Mouse (Mus musculus) regulatory T cell (primary cell): Measurements from ENCODE around the gene Fshb.

Experiments
- in situ Hi-C: fragments of 300-600 bp; cut with MboI, MseI; formaldehyde crosslinking; loops from one replicate; pipeline ENCODE4 v1.15.1; 2025; ENCODE audit warnings: high pct_unique_total_duplicates

Fshb gene

DNA sequence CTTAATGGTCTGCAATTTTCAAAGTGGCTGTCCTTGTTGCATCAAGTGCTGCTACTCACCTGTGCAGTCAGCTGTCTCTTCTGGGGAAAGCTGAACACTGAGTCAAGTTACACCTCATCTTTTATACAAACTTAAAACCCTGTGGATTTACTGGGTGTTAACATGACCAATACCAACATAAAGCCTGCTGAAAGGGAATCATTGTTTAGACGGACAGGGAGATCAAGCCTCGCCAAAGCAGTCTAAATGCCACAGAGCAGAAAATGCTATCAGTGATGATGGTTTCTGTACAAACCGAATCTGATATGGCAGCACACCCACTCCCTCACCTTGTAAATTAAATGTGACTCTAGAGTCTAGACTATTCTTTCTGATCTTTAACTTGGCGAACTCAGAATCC is at the start of gene Fshb:
Fshb (minus strand) TSS at position 101 of the 400 bp plus-strand sequence.
- in situ Hi-C loops, result no loop called here

DNA sequence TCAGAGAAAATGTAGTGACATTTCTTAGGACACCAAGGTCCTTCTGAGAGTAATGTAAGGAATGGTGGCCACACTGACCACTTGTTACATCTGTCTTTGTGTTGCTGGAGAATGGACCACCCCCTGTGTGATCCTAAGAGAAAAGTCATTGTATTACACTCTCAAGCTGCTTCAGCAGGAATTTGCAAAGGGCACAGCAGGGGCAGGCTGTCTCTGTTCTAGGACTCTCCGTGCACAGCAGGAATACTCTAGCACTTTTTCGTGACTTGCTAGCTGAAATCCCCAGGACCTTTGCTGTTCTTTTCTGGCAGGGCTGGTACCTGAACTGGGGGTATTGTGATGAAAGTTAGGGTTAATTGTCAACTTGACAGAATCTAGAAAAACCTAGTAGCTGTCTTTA is 24.8 kb upstream of the Fshb start:
- in situ Hi-C loops, result no loop called here

DNA sequence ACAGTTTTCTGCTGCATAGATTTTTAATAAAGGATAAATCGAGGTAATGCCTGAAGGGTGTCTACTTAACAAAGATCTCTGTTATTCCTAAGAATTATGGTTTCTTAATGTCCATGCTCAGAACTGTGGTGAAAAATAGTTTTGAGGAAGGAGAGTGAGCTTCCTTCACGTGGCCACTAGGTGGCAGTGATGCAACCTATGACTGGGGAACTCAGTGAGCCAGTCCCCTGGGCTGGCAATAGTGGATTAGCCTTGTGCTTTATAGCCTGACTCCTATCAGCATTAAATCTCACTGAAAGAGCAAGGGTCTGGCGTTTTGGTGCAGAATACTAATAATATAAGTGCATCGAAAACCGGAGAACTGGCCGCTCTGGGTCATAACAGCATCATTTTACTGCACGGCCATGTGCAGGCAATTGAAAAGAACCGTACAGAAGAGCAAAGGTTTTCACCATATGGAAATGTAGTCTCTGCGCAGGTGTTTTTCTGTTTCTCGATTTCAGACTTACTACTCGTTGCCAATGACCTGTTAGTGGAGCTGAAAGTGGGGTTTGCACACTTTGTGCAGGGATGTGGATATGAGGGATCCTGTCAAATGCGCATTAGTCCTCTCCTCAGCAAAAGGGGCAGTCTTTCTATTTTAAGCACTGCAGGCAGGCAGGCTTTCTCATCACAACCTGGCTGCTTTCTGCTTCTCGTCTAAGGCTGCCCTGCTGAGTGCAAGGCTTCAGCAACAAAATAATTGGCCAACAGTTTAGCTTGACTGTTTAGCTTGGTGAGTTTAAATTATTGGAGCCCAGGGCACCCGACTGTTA is 23.8 kb upstream of the Fshb start:
- in situ Hi-C loops, result no loop called here

DNA sequence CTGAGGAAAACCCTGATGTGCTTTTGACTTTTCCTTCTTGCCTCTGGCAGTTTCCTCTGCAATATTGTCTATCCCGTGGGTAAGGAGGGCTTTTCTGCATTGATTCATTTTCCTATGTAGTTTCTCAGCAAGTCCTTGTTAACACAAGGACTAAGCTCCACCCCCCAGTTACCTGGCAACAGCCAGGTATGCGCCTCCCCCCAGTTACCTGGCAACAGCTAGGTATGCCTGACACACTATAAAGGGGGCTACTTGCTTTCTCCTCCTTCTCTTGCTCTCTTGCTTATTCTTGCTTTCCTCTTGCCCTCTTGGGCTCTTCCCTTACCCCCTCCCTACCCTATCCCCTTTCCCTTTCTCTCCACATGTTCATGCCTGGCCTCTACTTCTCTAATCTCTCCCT is 3.8 kb upstream of the Fshb start:
- in situ Hi-C loops, result no loop called here

DNA sequence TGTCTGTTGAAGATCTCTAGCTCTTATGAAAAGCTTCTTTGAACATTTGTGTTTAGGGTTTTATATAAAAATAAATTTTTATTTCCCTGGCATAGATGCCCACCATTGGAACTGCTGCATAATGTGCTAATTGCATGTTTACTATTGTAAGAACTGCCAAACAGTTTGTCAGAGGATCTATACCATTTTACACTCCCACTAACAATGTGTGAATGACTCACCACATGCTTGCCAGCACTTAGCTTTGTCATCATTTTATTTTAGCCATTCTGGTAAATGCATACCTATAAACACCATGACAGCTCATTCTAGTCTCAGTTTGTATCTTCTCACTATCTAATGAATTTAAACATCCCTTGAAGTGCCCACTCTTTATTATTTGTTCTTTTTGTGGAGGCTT is 13.5 kb downstream of the Fshb start:
- in situ Hi-C loops, result no loop called here

DNA sequence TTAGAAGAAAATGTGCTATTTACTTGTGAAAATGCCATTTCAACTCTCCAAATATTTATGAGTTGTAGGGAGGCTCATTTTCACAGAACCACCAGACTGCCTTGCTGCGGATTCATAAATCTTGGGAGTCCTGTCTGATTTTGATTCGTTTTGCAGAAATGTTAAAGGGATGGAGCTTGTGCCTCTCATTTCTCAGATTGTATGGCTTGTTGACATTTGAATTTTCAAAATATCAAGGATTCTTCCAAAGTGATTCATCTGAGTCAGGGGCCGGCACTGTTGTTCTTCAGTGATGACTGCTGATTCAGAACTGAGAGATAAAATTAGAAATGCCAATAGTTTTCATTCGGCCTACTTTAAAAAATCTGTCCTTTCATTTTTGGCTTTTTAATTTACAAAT is 18.6 kb downstream of the Fshb start:
- in situ Hi-C loops, result no loop called here

DNA sequence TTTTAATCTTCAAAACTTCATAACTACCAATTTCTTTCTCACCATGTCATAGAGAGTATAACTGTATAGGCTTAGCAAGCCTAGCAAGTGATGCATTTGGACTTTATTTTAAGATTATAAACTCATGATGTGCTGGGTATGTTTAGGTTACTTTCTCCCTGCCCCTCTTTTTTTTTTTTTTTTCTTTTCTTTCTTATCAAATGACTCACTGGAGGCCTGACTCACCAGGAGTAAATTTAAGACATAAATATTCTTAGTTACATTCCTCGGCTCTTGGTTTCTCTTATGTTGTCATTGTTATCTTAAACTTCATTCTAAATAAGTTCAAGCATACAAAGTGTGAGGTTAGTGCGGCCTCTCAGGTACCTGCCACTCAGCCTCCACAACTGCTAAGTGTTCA is 23.5 kb downstream of the Fshb start:
- in situ Hi-C loops, result no loop called here

DNA sequence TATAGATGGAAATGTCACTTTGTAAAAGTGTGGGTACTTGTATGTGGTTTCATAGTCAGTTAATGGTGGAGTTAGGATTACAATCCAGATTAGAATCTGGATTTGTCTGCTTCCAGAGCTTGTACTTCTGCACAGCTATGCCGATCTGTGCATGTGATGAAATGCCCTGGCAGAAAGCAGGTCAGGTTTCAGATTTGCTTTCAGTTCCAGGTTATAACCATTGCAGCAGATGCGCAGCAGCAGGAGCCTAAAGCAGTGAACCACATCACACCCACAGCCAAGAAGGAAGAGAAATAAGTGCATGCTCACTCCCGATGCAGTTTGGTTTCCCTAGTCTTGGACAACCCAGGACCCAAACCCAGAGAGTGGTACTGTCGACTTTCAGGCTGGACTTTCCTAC is 34.8 kb downstream of the Fshb start:
- in situ Hi-C loops, result no loop called here

DNA sequence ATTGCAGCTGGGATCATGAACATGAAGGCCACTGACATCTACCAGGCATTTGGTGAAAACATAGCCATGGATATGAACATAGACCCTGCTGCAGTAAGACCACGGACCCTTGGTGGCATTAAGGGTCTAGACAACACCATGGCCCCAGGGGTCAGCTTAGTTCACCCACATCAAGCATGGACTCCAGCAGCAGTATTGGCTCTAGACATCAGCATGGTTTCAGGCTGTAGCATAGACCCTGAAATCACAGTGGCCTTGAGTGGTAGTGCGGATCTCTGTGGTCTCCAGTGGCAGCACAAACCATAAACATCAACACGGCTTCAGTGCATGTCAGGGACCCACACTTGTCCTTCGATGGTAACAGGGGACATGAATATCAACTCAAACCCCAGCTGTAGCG is 36.7 kb downstream of the Fshb start:
- in situ Hi-C loops, result no loop called here

DNA sequence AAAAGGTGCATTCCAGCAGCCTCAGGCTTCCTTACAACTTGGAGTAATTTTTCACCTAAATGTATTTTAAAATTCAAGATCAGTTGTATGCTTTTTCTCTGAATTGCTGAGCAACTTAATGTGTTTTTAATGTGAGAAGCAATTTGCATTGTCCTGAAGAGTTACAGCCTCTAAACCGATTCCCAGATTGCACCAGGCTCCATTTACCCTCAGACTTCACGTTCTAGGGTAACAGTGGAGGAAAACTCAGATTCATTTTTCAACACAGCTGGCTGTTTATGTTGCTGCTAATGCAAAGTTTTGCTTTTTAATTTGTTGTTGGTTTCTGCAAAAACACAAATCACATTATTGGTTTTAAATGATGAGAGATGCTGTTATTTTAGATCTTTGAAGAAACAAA is 40.1 kb downstream of the Fshb start:
- in situ Hi-C loops, result no loop called here

DNA sequence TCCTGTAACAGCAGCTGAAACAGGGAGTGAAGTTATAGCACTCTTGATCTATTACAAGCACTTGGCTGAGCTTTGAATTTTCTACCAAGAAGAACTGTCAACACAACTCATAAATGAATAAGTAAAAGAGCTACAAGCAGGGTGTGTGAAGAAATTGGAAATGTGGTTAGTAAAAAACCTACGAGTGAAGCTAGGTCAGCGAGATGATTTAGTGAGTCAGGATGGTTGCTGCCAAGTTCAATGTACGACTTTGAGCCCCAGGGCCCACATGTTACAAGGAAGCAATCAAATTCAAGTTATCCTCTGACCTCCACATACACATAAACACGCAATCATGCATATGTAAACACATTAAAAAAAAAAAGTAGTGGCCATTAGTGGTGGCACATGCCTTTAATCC is 46.3 kb downstream of the Fshb start:
- in situ Hi-C loops, result no loop called here

DNA sequence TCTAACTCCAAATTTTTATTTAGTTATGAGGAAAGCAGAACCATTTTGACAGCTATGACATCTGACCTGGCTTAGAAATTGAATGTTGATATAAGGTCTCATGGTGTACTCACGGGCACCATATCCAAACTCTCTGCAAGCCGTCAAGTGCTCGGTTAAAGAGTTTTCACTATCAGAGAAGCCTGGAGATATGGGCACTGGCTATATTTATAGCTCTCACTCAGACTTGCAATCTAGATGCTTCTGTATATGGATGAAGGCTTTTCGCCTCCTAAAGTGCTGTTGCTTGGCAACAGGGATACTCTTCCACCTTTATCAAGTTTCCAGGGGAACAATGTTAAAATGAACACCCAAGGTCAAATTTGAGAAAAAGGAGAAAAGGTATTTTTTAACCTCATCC is 47.1 kb downstream of the Fshb start:
- in situ Hi-C loops, result no loop called here

DNA sequence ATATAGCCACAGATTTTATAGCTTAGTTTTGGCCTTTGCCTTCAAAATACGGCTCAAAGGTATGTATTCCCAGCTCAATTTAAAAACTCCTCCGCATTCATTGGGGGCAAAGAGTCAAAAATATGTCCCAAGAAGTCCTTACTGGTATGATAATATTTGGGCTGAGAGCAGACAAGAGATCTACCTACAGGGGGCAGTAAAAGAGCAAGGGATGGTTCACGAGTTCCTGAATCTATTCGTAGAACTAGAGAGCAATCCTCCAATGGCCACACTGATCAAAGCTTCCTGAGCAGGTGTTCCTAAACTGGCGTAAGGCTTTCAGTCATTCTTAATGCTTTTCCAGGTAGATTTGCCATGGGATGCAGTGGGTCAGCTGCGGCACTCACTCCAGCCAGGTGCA is 49.3 kb downstream of the Fshb start:
- in situ Hi-C loops, result no loop called here

DNA sequence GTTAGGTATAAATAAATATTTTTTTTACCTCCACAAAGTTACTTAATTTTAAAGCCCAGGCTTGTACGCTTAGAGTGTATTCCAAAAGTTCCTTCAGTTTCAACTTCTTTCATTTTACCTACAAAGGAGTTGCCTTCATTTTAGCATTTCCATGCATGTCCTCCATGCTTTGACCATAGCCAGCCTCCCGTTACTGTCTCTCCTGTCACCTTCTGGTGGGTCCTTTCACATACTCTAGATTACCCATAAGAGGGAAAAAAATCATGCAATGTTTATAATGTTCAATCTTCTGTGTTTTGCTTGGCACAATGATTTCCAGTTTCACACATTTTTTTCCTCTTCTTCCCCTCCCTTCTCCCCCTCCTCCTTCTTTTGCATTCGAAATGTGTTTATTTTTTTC is 53.1 kb downstream of the Fshb start:
- in situ Hi-C loops, result no loop called here
